16 mouse cellular contexts compared by ENCODE assay signal in genomic region chr11:31753711-31754161, GRCm38 (mm10).
DNase-seq lines count a peak whose midpoint lies in the region; ATAC-seq lines count a peak whose summit lies in the region.
"Had no signal": no experiment of that assay in that cellular context is flagged by ENCODE, and none has a peak within 500 bp of the region (broad histone marks: within the 10 kb centered on the region; RNA-seq: fewer than 3 reads in every experiment).

No protein-coding gene starts in this region.

- no peaks in the 10 kb centered on the region for H3K36me3 ChIP-seq in midbrain, embryonic 10.5 days
- H3K36me3 ChIP-seq in midbrain, embryonic 11.5 days (ENCODE audit: control insufficient read depth, insufficient read depth, low read length), result no peaks in the 10 kb centered on the region
- no peaks in the 10 kb centered on the region for H3K36me3 ChIP-seq in hindbrain, embryonic 13.5 days
- H3K36me3 ChIP-seq in midbrain, embryonic 16.5 days (ENCODE audit: control insufficient read depth, insufficient read depth, low read length), result no peaks in the 10 kb centered on the region
- H3K36me3 ChIP-seq: limb, embryonic 13.5 days; lung, embryonic 15.5 days had no signal

- no peaks in the 10 kb centered on the region for H3K9me3 ChIP-seq in midbrain, embryonic 10.5 days (replicated peaks)
- H3K9me3 ChIP-seq in midbrain, embryonic 11.5 days (ENCODE audit: control insufficient read depth, low read length), result no peaks in the 10 kb centered on the region
- H3K9me3 ChIP-seq in hindbrain, embryonic 13.5 days, result no peaks in the 10 kb centered on the region
- H3K9me3 ChIP-seq in midbrain, embryonic 16.5 days (replicated peaks; ENCODE audit: control insufficient read depth, low read length, poor library complexity, severe bottlenecking), result no peaks in the 10 kb centered on the region
- H3K9me3 ChIP-seq: limb, embryonic 13.5 days; lung, embryonic 15.5 days had no signal

- no peaks in the 10 kb centered on the region for H3K27me3 ChIP-seq in midbrain, embryonic 10.5 days (ENCODE audit: low read depth, poor library complexity, severe bottlenecking)
- no peaks in the 10 kb centered on the region for H3K27me3 ChIP-seq in midbrain, embryonic 11.5 days (ENCODE audit: control insufficient read depth, insufficient read depth, low read length)
- no peaks in the 10 kb centered on the region for H3K27me3 ChIP-seq in hindbrain, embryonic 13.5 days
- H3K27me3 ChIP-seq in midbrain, embryonic 16.5 days (ENCODE audit: control insufficient read depth, insufficient read depth, low read depth, low read length), result no peaks in the 10 kb centered on the region
- H3K27me3 ChIP-seq: limb, embryonic 13.5 days; lung, embryonic 15.5 days; Patski had no signal

- WGBS in midbrain, embryonic 10.5 days, result 60% methylated on average over 5 of the region's 5 CpGs
- 54% methylated on average over 5 of the region's 5 CpGs for WGBS in midbrain, embryonic 11.5 days
- 44% methylated on average over 5 of the region's 5 CpGs for WGBS in hindbrain, embryonic 13.5 days
- WGBS in midbrain, embryonic 16.5 days, result 27% methylated on average over 5 of the region's 5 CpGs

- H3K27ac ChIP-seq in midbrain, embryonic 10.5 days (replicated peaks), result peak overlapping the region; percentile 30; the same call in 1 of the 2 replicates
- no peak overlapping the region for H3K27ac ChIP-seq in midbrain, embryonic 11.5 days (ENCODE audit: low read depth, low read length)
- peak overlapping the region; percentile 70 for H3K27ac ChIP-seq in hindbrain, embryonic 13.5 days
- H3K27ac ChIP-seq in midbrain, embryonic 16.5 days (ENCODE audit: low read length), result peak overlapping the region; percentile 91
- H3K27ac ChIP-seq: kidney, postnatal 0 days; limb, embryonic 13.5 days; lung, embryonic 15.5 days had no signal

- peaks cover 34% of the 10 kb centered on the region for H3K4me1 ChIP-seq in midbrain, embryonic 10.5 days
- peaks cover 2% of the 10 kb centered on the region; the same call in 1 of the 2 replicates for H3K4me1 ChIP-seq in midbrain, embryonic 11.5 days (ENCODE audit: control insufficient read depth, insufficient read depth, low read length)
- H3K4me1 ChIP-seq in hindbrain, embryonic 13.5 days (replicated peaks), result peaks cover 21% of the 10 kb centered on the region
- peaks cover 19% of the 10 kb centered on the region for H3K4me1 ChIP-seq in midbrain, embryonic 16.5 days (ENCODE audit: control insufficient read depth, insufficient read depth, low read length)
- H3K4me1 ChIP-seq: lung, embryonic 15.5 days had no signal

- no peak overlapping the region for H3K9ac ChIP-seq in midbrain, embryonic 11.5 days (ENCODE audit: low read length)
- H3K9ac ChIP-seq in hindbrain, embryonic 13.5 days, result no peak overlapping the region
- peak overlapping the region; percentile 33; the same call in 1 of the 2 replicates for H3K9ac ChIP-seq in midbrain, embryonic 16.5 days (ENCODE audit: low read depth, low read length)
- H3K9ac ChIP-seq: limb, embryonic 13.5 days; lung, embryonic 15.5 days had no signal

- H3K4me3 ChIP-seq in midbrain, embryonic 10.5 days, result no peak overlapping the region
- no peak overlapping the region for H3K4me3 ChIP-seq in midbrain, embryonic 11.5 days (ENCODE audit: low read depth, low read length)
- no peak overlapping the region for H3K4me3 ChIP-seq in hindbrain, embryonic 13.5 days
- no peak overlapping the region for H3K4me3 ChIP-seq in midbrain, embryonic 16.5 days (ENCODE audit: low read depth, low read length)
- H3K4me3 ChIP-seq: limb, embryonic 13.5 days; lung, embryonic 15.5 days had no signal

- H3K4me2 ChIP-seq in midbrain, embryonic 11.5 days, result no peak overlapping the region
- no peak overlapping the region for H3K4me2 ChIP-seq in hindbrain, embryonic 13.5 days
- peak overlapping the region; percentile 22; the same call in 1 of the 2 replicates for H3K4me2 ChIP-seq in midbrain, embryonic 16.5 days (ENCODE audit: low read length)
- H3K4me2 ChIP-seq: limb, embryonic 13.5 days; lung, embryonic 15.5 days had no signal

- DNase-seq in midbrain, embryonic 10.5 days (ENCODE audit: low spot score), result no peak
- no peak for DNase-seq in midbrain, embryonic 11.5 days (ENCODE audit: low spot score, missing footprints)
- DNase-seq in urinary bladder, postnatal 10 days (ENCODE audit: low spot score), result no peak
- DNase-seq in adipocyte (ENCODE audit: low spot score), result no peak
- DNase-seq in ovary, postnatal 14 days (ENCODE audit: low spot score), result no peak
- DNase-seq: adrenal gland, postnatal 14 days; cerebellum, adult 2 months; gastrocnemius, postnatal 25 days; thymus, postnatal 14 days had no signal

- ATAC-seq in midbrain, embryonic 11.5 days (ENCODE audit: low FRiP score), result no peak
- peak; percentile 82 for ATAC-seq in hindbrain, embryonic 13.5 days (ENCODE audit: low FRiP score)
- peak; percentile 91 for ATAC-seq in midbrain, embryonic 16.5 days
- ATAC-seq in CD4-positive, CD25-positive, alpha-beta regulatory T cell, adult 4 months, result no peak
- ATAC-seq: Patski had no signal

Comparison
In these comparisons a context has a peak if more than half of its experiments do, and no peak if none do; other contexts are left out.
1. ATAC-seq: peak in hindbrain, embryonic 13.5 days (single experiment) and midbrain, embryonic 16.5 days (single experiment); none in midbrain, embryonic 11.5 days (single experiment) and CD4-positive, CD25-positive, alpha-beta regulatory T cell, adult 4 months (single experiment).